16 mouse cellular contexts compared by ENCODE assay signal in the genomic region with DNA sequence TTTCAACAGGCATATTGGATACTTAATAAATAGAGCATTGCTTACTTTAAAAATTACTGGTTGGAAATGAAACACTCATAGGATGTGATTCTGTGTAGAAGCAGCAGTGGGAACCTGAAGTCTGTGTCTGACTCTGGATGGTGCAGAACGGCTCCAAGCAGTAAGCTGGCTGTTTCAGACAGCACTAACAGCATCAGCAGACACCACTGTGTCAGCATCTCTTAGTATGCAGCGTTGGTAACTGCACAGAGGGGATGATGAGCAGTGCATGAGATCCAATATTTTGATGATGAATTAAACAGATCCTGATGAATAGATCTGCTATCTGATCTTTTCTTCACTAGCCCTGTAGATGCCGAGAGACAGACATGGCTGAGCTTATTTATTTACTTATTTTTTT.
A peak's percentile ranks its signal among the peaks of the same experiment; 100 is the strongest.
DNase-seq lines count a peak whose midpoint lies in the region; ATAC-seq lines count a peak whose summit lies in the region.
"Had no signal": no experiment of that assay in that cellular context is flagged by ENCODE, and none has a peak within 500 bp of the region (broad histone marks: within the 10 kb centered on the region; RNA-seq: fewer than 3 reads in every experiment).

No protein-coding gene starts in this region.

- H3K27me3 ChIP-seq in forebrain, embryonic 15.5 days = no peaks in the 10 kb centered on the region
- H3K27me3 ChIP-seq in forebrain, embryonic 11.5 days (ENCODE audit: control insufficient read depth, insufficient read depth, low read length) = no peaks in the 10 kb centered on the region
- no peaks in the 10 kb centered on the region for H3K27me3 ChIP-seq in hindbrain, embryonic 16.5 days (replicated peaks; ENCODE audit: control insufficient read depth, insufficient read depth, low read length)
- no peaks in the 10 kb centered on the region for H3K27me3 ChIP-seq in hindbrain, embryonic 11.5 days (ENCODE audit: control insufficient read depth, insufficient read depth, low read length)
- no peaks in the 10 kb centered on the region for H3K27me3 ChIP-seq in midbrain, embryonic 16.5 days (ENCODE audit: control insufficient read depth, insufficient read depth, low read depth, low read length)
- H3K27me3 ChIP-seq: CH12.LX had no signal

- no peak for DNase-seq in forebrain, embryonic 11.5 days (ENCODE audit: low spot score)
- DNase-seq in hindbrain, embryonic 11.5 days (ENCODE audit: low spot score) = no peak
- peak; percentile 33 for DNase-seq in right cerebral cortex, adult 18-20 months
- DNase-seq in right cerebral cortex, postnatal 25 days = no peak
- DNase-seq in heart, postnatal 14 days = no peak
- DNase-seq: cerebellum, adult 11 months; cerebellum, postnatal 25 days; kidney, postnatal 10 days; lung, embryonic 14.5 days; thymus, adult 2 months had no signal

- no peak overlapping the region for H3K27ac ChIP-seq in forebrain, embryonic 15.5 days (replicated peaks)
- H3K27ac ChIP-seq in forebrain, embryonic 11.5 days (ENCODE audit: low read depth, low read length) = no peak overlapping the region
- H3K27ac ChIP-seq in hindbrain, embryonic 16.5 days (ENCODE audit: low read depth, low read length) = no peak overlapping the region
- no peak overlapping the region for H3K27ac ChIP-seq in hindbrain, embryonic 11.5 days (ENCODE audit: low read depth, low read length)
- H3K27ac ChIP-seq in midbrain, embryonic 16.5 days (ENCODE audit: low read length) = no peak overlapping the region

- no peaks in the 10 kb centered on the region for H3K9me3 ChIP-seq in forebrain, embryonic 15.5 days
- no peaks in the 10 kb centered on the region for H3K9me3 ChIP-seq in forebrain, embryonic 11.5 days (ENCODE audit: control insufficient read depth, low read length)
- H3K9me3 ChIP-seq in hindbrain, embryonic 16.5 days (ENCODE audit: control insufficient read depth, low read length) = no peaks in the 10 kb centered on the region
- H3K9me3 ChIP-seq in hindbrain, embryonic 11.5 days (ENCODE audit: control insufficient read depth, low read length) = no peaks in the 10 kb centered on the region
- H3K9me3 ChIP-seq in midbrain, embryonic 16.5 days (replicated peaks; ENCODE audit: control insufficient read depth, low read length, poor library complexity, severe bottlenecking) = no peaks in the 10 kb centered on the region

- ATAC-seq in forebrain, embryonic 15.5 days (replicated peaks) = 0 out of 2 replicates have a peak, but pooled peaks have one; percentile 53
- ATAC-seq in forebrain, embryonic 11.5 days (replicated peaks; ENCODE audit: low FRiP score) = no peak
- ATAC-seq in hindbrain, embryonic 16.5 days = peak; percentile 68
- ATAC-seq in hindbrain, embryonic 11.5 days (ENCODE audit: low FRiP score) = no peak
- ATAC-seq in midbrain, embryonic 16.5 days = peak; percentile 81
- ATAC-seq: intestine, postnatal 0 days had no signal

- H3K4me3 ChIP-seq in forebrain, embryonic 15.5 days = no peak overlapping the region
- H3K4me3 ChIP-seq in forebrain, embryonic 11.5 days (ENCODE audit: low read depth, low read length) = no peak overlapping the region
- H3K4me3 ChIP-seq in hindbrain, embryonic 16.5 days (ENCODE audit: low read length) = no peak overlapping the region
- no peak overlapping the region for H3K4me3 ChIP-seq in hindbrain, embryonic 11.5 days (ENCODE audit: low read depth, low read length)
- no peak overlapping the region for H3K4me3 ChIP-seq in midbrain, embryonic 16.5 days (ENCODE audit: low read depth, low read length)

- no peaks in the 10 kb centered on the region for H3K36me3 ChIP-seq in forebrain, embryonic 15.5 days
- H3K36me3 ChIP-seq in forebrain, embryonic 11.5 days (ENCODE audit: control insufficient read depth, insufficient read depth, low read length) = no peaks in the 10 kb centered on the region
- no peaks in the 10 kb centered on the region for H3K36me3 ChIP-seq in hindbrain, embryonic 16.5 days (ENCODE audit: control insufficient read depth, insufficient read depth, low read length)
- no peaks in the 10 kb centered on the region for H3K36me3 ChIP-seq in hindbrain, embryonic 11.5 days (ENCODE audit: control insufficient read depth, insufficient read depth, low read length)
- H3K36me3 ChIP-seq in midbrain, embryonic 16.5 days (ENCODE audit: control insufficient read depth, insufficient read depth, low read length) = no peaks in the 10 kb centered on the region

- H3K4me1 ChIP-seq in forebrain, embryonic 15.5 days = peaks cover 9% of the 10 kb centered on the region
- no peaks in the 10 kb centered on the region for H3K4me1 ChIP-seq in forebrain, embryonic 11.5 days (replicated peaks; ENCODE audit: control insufficient read depth, insufficient read depth, low read length)
- no peaks in the 10 kb centered on the region for H3K4me1 ChIP-seq in hindbrain, embryonic 16.5 days (ENCODE audit: control insufficient read depth, insufficient read depth, low read depth, low read length)
- H3K4me1 ChIP-seq in hindbrain, embryonic 11.5 days (replicated peaks; ENCODE audit: control insufficient read depth, insufficient read depth, low read length) = no peaks in the 10 kb centered on the region
- H3K4me1 ChIP-seq in midbrain, embryonic 16.5 days (ENCODE audit: control insufficient read depth, insufficient read depth, low read length) = no peaks in the 10 kb centered on the region

- WGBS in forebrain, embryonic 15.5 days = 67% methylated on average over 3 of the region's 3 CpGs
- WGBS in forebrain, embryonic 11.5 days = 71% methylated on average over 3 of the region's 3 CpGs
- WGBS in hindbrain, embryonic 16.5 days = 64% methylated on average over 3 of the region's 3 CpGs
- WGBS in hindbrain, embryonic 11.5 days = 73% methylated on average over 3 of the region's 3 CpGs
- 51% methylated on average over 3 of the region's 3 CpGs for WGBS in midbrain, embryonic 16.5 days

- intact Hi-C loops in heart, postnatal 14 days (cut with DNase I) = no loop called here

- H3K4me2 ChIP-seq in forebrain, embryonic 15.5 days (replicated peaks) = no peak overlapping the region
- no peak overlapping the region for H3K4me2 ChIP-seq in forebrain, embryonic 11.5 days (ENCODE audit: low read depth, low read length, severe bottlenecking)
- no peak overlapping the region for H3K4me2 ChIP-seq in hindbrain, embryonic 16.5 days (ENCODE audit: low read length)
- no peak overlapping the region for H3K4me2 ChIP-seq in hindbrain, embryonic 11.5 days (replicated peaks; ENCODE audit: low read depth, low read length)
- H3K4me2 ChIP-seq in midbrain, embryonic 16.5 days (ENCODE audit: low read length) = no peak overlapping the region
- H3K4me2 ChIP-seq: liver, embryonic 11.5 days; lung, embryonic 14.5 days had no signal

- no peak overlapping the region for H3K9ac ChIP-seq in forebrain, embryonic 15.5 days (replicated peaks)
- no peak overlapping the region for H3K9ac ChIP-seq in forebrain, embryonic 11.5 days (ENCODE audit: low read length)
- H3K9ac ChIP-seq in hindbrain, embryonic 16.5 days (ENCODE audit: low read depth, low read length) = no peak overlapping the region
- no peak overlapping the region for H3K9ac ChIP-seq in hindbrain, embryonic 11.5 days (ENCODE audit: low read depth, low read length)
- H3K9ac ChIP-seq in midbrain, embryonic 16.5 days (ENCODE audit: low read depth, low read length) = no peak overlapping the region
- H3K9ac ChIP-seq: lung, embryonic 14.5 days had no signal

Comparison
In these comparisons a context has a peak if more than half of its experiments do, and no peak if none do; other contexts are left out.
1. ATAC-seq: peak in forebrain, embryonic 15.5 days (single experiment), hindbrain, embryonic 16.5 days (single experiment) and midbrain, embryonic 16.5 days (single experiment); none in forebrain, embryonic 11.5 days (single experiment) and hindbrain, embryonic 11.5 days (single experiment).